ENCODE assay signal across 8 mouse cellular contexts in the genomic region with DNA sequence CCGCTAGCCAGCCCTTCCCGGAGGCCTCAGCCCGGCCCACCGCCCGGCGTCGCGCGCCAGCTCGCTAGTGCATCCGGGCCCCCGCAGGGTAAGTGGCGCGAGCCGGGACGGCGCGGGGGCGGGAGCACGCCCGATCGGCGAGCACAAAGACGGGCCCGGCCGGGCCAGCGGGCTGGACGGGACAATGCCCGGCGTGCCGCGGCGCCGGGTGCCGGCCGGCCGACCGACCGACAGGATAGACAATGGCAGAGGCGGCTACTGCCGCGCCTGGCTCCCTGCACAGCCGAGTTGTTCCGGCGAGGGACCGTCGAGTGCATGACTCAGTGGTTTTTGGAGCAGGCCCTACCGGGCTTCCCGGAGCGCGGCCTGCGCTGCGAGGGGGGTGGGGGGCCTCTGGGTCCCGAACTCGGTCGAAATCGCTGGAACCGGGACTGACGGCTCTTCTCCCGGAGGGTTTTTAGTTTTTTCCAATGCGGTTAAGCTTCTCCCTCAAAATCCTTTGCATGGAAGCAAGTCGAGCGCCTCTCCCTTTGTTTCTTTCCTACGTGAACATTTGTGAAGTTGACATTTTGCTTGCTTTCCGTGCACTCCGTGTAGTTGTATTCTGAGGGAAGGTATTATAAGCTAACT. TPM values are rescaled to one million over a fixed set of nuclear protein-coding genes. Genes with fewer than 3 reads are reported as not detected.
DNase-seq lines count a peak whose midpoint lies in the region; ATAC-seq and TF ChIP-seq lines count a peak whose summit lies in the region.

No protein-coding gene starts in this region.

- H3K27ac ChIP-seq in embryonic fibroblast, embryonic 13.5 days (ENCODE audit: insufficient read depth, low read length) = peak overlapping the region; percentile 99
- peak overlapping the region; percentile 99 for H3K27ac ChIP-seq in heart, embryonic 10.5 days
- peak overlapping the region; percentile 100 for H3K27ac ChIP-seq in kidney, embryonic 14.5 days (ENCODE audit: low read depth, low read length)
- peak overlapping the region; percentile 91 for H3K27ac ChIP-seq in liver, adult 2 months (replicated peaks; ENCODE audit: insufficient read depth, low read depth, low read length)
- H3K27ac ChIP-seq in stomach, embryonic 16.5 days (ENCODE audit: low read length) = peak overlapping the region; percentile 100

- no peak for TF ChIP-seq CTCF in embryonic fibroblast, embryonic 13.5 days (IDR thresholded peaks at IDR 0.05; ENCODE audit: borderline replicate concordance, insufficient read depth, low read length)
- TF ChIP-seq CTCF in liver, adult 2 months (IDR thresholded peaks at IDR 0.05; ENCODE audit: low read depth, low read length) = no peak

- H3K9ac ChIP-seq in kidney, embryonic 14.5 days (ENCODE audit: low read depth, low read length) = peak overlapping the region; percentile 100
- H3K9ac ChIP-seq in liver, adult 2 months (ENCODE audit: low read depth, low read length) = peak overlapping the region; percentile 97
- H3K9ac ChIP-seq in stomach, embryonic 16.5 days (ENCODE audit: low read length) = peak overlapping the region; percentile 98

- no peaks in the 10 kb centered on the region for H3K27me3 ChIP-seq in heart, embryonic 10.5 days (ENCODE audit: insufficient read depth, poor library complexity, severe bottlenecking)
- H3K27me3 ChIP-seq in kidney, embryonic 14.5 days (ENCODE audit: control insufficient read depth, insufficient read depth, low read length) = no peaks in the 10 kb centered on the region
- no peaks in the 10 kb centered on the region for H3K27me3 ChIP-seq in liver, adult 2 months (ENCODE audit: control insufficient read depth, insufficient read depth, low read length)
- no peaks in the 10 kb centered on the region for H3K27me3 ChIP-seq in myocyte (ENCODE audit: control insufficient read depth, insufficient read depth, insufficient read length)
- H3K27me3 ChIP-seq in stomach, embryonic 16.5 days (ENCODE audit: control insufficient read depth, insufficient read depth, low read length) = no peaks in the 10 kb centered on the region

- H3K9me3 ChIP-seq in heart, embryonic 10.5 days = no peaks in the 10 kb centered on the region
- H3K9me3 ChIP-seq in kidney, embryonic 14.5 days (ENCODE audit: control insufficient read depth, low read length) = no peaks in the 10 kb centered on the region
- H3K9me3 ChIP-seq in stomach, embryonic 16.5 days (replicated peaks; ENCODE audit: control insufficient read depth, low read length) = no peaks in the 10 kb centered on the region

- H3K36me3 ChIP-seq in heart, embryonic 10.5 days = peaks cover 12% of the 10 kb centered on the region
- peaks cover 15% of the 10 kb centered on the region; the same call in 1 of the 2 replicates for H3K36me3 ChIP-seq in kidney, embryonic 14.5 days (ENCODE audit: control insufficient read depth, insufficient read depth, low read length)
- H3K36me3 ChIP-seq in liver, adult 2 months (ENCODE audit: control insufficient read depth, insufficient read depth, low read length) = peaks cover 14% of the 10 kb centered on the region
- H3K36me3 ChIP-seq in myocyte (ENCODE audit: control insufficient read depth, insufficient read depth) = peaks cover 16% of the 10 kb centered on the region
- H3K36me3 ChIP-seq in stomach, embryonic 16.5 days (ENCODE audit: control insufficient read depth, insufficient read depth, low read length) = peaks cover 5% of the 10 kb centered on the region

- peak; percentile 60 for ATAC-seq in kidney, embryonic 14.5 days (ENCODE audit: low FRiP score, low TSS enrichment)
- peak; percentile 63 for ATAC-seq in stomach, embryonic 16.5 days (ENCODE audit: insufficient read depth, low FRiP score)

- peaks cover 3% of the 10 kb centered on the region; the same call in 1 of the 2 replicates for H3K4me1 ChIP-seq in embryonic fibroblast, embryonic 13.5 days (ENCODE audit: control insufficient read depth, insufficient read depth, low read length)
- 0 out of 2 replicates have a peak, but pooled peaks cover 5% of the 10 kb centered on the region for H3K4me1 ChIP-seq in heart, embryonic 10.5 days
- H3K4me1 ChIP-seq in kidney, embryonic 14.5 days (ENCODE audit: control insufficient read depth, insufficient read depth, low read length) = peaks cover 4% of the 10 kb centered on the region; the same call in 1 of the 2 replicates
- H3K4me1 ChIP-seq in liver, adult 2 months (ENCODE audit: control insufficient read depth, insufficient read depth, low read length) = peaks cover 5% of the 10 kb centered on the region; the same call in 1 of the 2 replicates
- peaks cover 9% of the 10 kb centered on the region for H3K4me1 ChIP-seq in stomach, embryonic 16.5 days (ENCODE audit: control insufficient read depth, insufficient read depth, low read length)

- 2% methylated on average over 66 of the region's 66 CpGs for WGBS in heart, embryonic 10.5 days
- WGBS in kidney, embryonic 14.5 days = under 1% methylated on average over 65 of the region's 66 CpGs
- under 1% methylated on average over 65 of the region's 66 CpGs for WGBS in liver, adult 2 months
- under 1% methylated on average over 66 of the region's 66 CpGs for WGBS in stomach, embryonic 16.5 days

- peaks cover 11% of the 10 kb centered on the region; the same call in 1 of the 2 replicates for H3K79me2 ChIP-seq in liver, adult 2 months (ENCODE audit: control insufficient read depth, insufficient read depth, low read length)
- peaks cover 51% of the 10 kb centered on the region for H3K79me2 ChIP-seq in myocyte (ENCODE audit: control insufficient read depth, insufficient read depth)

- peak overlapping the region; percentile 23 for H3K4me2 ChIP-seq in kidney, embryonic 14.5 days (replicated peaks; ENCODE audit: low read depth, low read length)
- no peak overlapping the region for H3K4me2 ChIP-seq in myocyte (ENCODE audit: low read depth)
- peak overlapping the region; percentile 76 for H3K4me2 ChIP-seq in stomach, embryonic 16.5 days (ENCODE audit: low read depth, low read length)

- H3K4me3 ChIP-seq in embryonic fibroblast, embryonic 13.5 days (ENCODE audit: insufficient read depth, low read length) = peak overlapping the region; percentile 100
- H3K4me3 ChIP-seq in heart, embryonic 10.5 days = peak overlapping the region; percentile 91
- peak overlapping the region; percentile 94 for H3K4me3 ChIP-seq in kidney, embryonic 14.5 days (ENCODE audit: low read length)
- peak overlapping the region; percentile 74 for H3K4me3 ChIP-seq in liver, adult 2 months (ENCODE audit: insufficient read depth, low read depth, low read length)
- peak overlapping the region; percentile 64 for H3K4me3 ChIP-seq in myocyte
- H3K4me3 ChIP-seq in stomach, embryonic 16.5 days (replicated peaks; ENCODE audit: low read length) = peak overlapping the region; percentile 79

- DNase-seq in 416B (ENCODE audit: low read depth) = peak; percentile 73
- DNase-seq in adrenal gland, postnatal 10 days = peak; percentile 71
- DNase-seq in heart, embryonic 10.5 days (ENCODE audit: low spot score) = peak; percentile 83
- no peak for DNase-seq in liver, adult 2 months (ENCODE audit: extremely low read depth, low read depth, low spot score)

- H3ac ChIP-seq in myocyte (ENCODE audit: control insufficient read depth, insufficient read length) = peak overlapping the region; percentile 89

- TF ChIP-seq POLR2A in embryonic fibroblast, embryonic 13.5 days (IDR thresholded peaks at IDR 0.05; ENCODE audit: low read depth, low read length) = peak; percentile 14; the same call in 1 of the 2 replicates
- TF ChIP-seq POLR2A in liver, adult 2 months (IDR thresholded peaks at IDR 0.05; ENCODE audit: extremely low read depth, insufficient read depth, low read length) = no peak
- TF ChIP-seq POLR2A in myocyte (IDR thresholded peaks at IDR 0.05; ENCODE audit: insufficient read length, low read depth) = peak; percentile 19

TF ChIP-seq in myocyte, 11 proteins besides CTCF, POLR2A, EP300 and RAD21:
- TF ChIP-seq TCF12 (IDR thresholded peaks at IDR 0.05; ENCODE audit: insufficient read depth, poor library complexity, severe bottlenecking) (no peak), POLR2AphosphoS2 (IDR thresholded peaks at IDR 0.05; ENCODE audit: insufficient read length, low read depth) (no peak), SRF (IDR thresholded peaks at IDR 0.05; ENCODE audit: control insufficient read depth, insufficient read length, low read depth) (no peak), MAX (IDR thresholded peaks at IDR 0.05; ENCODE audit: low read depth) (no peak), E2F4 (IDR thresholded peaks at IDR 0.05; ENCODE audit: insufficient read depth) (no peak), CEBPB (IDR thresholded peaks at IDR 0.05; ENCODE audit: insufficient read depth, poor library complexity, severe bottlenecking) (no peak), MYOD1 (IDR thresholded peaks at IDR 0.05; ENCODE audit: control insufficient read depth in 1 of 3, insufficient read length in 2 of 3, low read depth in 2 of 3) (no peak), USF1 (IDR thresholded peaks at IDR 0.05; ENCODE audit: low read depth) (no peak), REST (IDR thresholded peaks at IDR 0.05; ENCODE audit: insufficient read depth, insufficient read length) (no peak), TCF3 (IDR thresholded peaks at IDR 0.05; ENCODE audit: insufficient read length, low read depth) (no peak), MYOG (IDR thresholded peaks at IDR 0.05; ENCODE audit: control insufficient read depth in 1 of 3, insufficient read depth in 1 of 3, insufficient read length in 2 of 3, low read depth in 2 of 3) (no peak)

RNA-seq across cellular contexts. Expression of a gene that starts 0.7 kb away (rescaled TPM):
- total RNA-seq in adrenal gland, postnatal 10 days (2021) = 100 to 1,000 TPM; 146 to 210 TPM
- polyA plus RNA-seq in embryonic fibroblast, embryonic 13.5 days (2011; ENCODE audit: insufficient read length, low read depth, missing spikeins) = 66.0 and 87.6 TPM in 2 replicates
- polyA plus RNA-seq in heart, embryonic 10.5 days (2016; fragmentation: Nextera tagmentation; extraction: Ambion mirVana) = 85.7 and 90.0 TPM in 2 replicates
- polyA plus RNA-seq in kidney, embryonic 14.5 days (2014; fragmentation: Nextera tagmentation; extraction: Ambion mirVana) = 99.0 and 136 TPM in 2 replicates
- total RNA-seq in liver, adult 2 months (2014; rRNA removed) = 37.9 and 39.7 TPM in 2 replicates
- polyA plus RNA-seq in liver, adult 2 months (2012; rRNA removed) = 7.6 and 8.7 TPM in 2 replicates
- 36.9 TPM for polyA plus RNA-seq in myocyte (2012; fragmentation: generic; extraction: Trizol)
- polyA plus RNA-seq in stomach, embryonic 16.5 days (2015; fragmentation: Nextera tagmentation; extraction: Ambion mirVana) = 49.2 and 54.5 TPM in 2 replicates
